Mouse (Mus musculus) limb, embryonic 12.5 days (tissue): ENCODE results near the gene Bmp2k. TPM values are rescaled to one million over a fixed set of nuclear protein-coding genes. Genes with fewer than 3 reads are reported as not detected.
A peak's percentile ranks its signal among the peaks of the same experiment; 100 is the strongest.

Experiments used
- ATAC-seq: fragments of 200-750 bp; cut with Nextera tagmentation; 2 replicates; pipeline ENCODE4 v1.8.0; 2017; ENCODE audit warnings: low read depth, moderate TSS enrichment; ENCODE audit not compliant: insufficient number of reproducible peaks, insufficient read depth, low FRiP score, low TSS enrichment
- H3K27ac ChIP-seq: fragments of 300-500 bp; sonication (generic); 2 replicates; pipeline ENCODE4 v1.5.1; 2016; ENCODE audit warnings: mild to moderate bottlenecking, moderate library complexity
- H3K27me3 ChIP-seq: fragments of 300-500 bp; sonication (generic); 2 replicates; pipeline ENCODE4 v1.6.1; 2016; ENCODE audit warnings: mild to moderate bottlenecking, moderate library complexity
- H3K36me3 ChIP-seq: fragments of 300-500 bp; sonication (generic); 2 replicates; pipeline ENCODE4 v1.6.1; 2016; ENCODE audit warnings: mild to moderate bottlenecking, moderate library complexity
- H3K4me1 ChIP-seq: fragments of 300-500 bp; sonication (generic); replicated peaks from 2 replicates; pipeline ENCODE4 v1.6.1; 2016
- H3K4me2 ChIP-seq: fragments of 300-500 bp; sonication (generic); 2 replicates; pipeline ENCODE4 v1.6.1; 2016; ENCODE audit warnings: mild to moderate bottlenecking, moderate library complexity
- H3K4me3 ChIP-seq: fragments of 300-500 bp; sonication (generic); replicated peaks from 2 replicates; pipeline ENCODE4 v1.5.1; 2016; ENCODE audit warnings: mild to moderate bottlenecking
- H3K9ac ChIP-seq: fragments of 300-500 bp; sonication (generic); replicated peaks from 2 replicates; pipeline ENCODE4 v1.6.1; 2016; ENCODE audit warnings: mild to moderate bottlenecking, moderate library complexity
- H3K9me3 ChIP-seq: fragments of 300-500 bp; sonication (generic); 2 replicates; pipeline ENCODE4 v1.6.1; 2016; ENCODE audit warnings: mild to moderate bottlenecking, moderate library complexity
- WGBS: fragments of 180-500 bp; shearing (Covaris S2); methylation state at CpG from one replicate; pipeline ENCODE4 v1.1.7; 2016; 5-methylcytosine and 5-hydroxymethylcytosine counted together
- polyA plus RNA-seq: library from polyadenylated mRNA; unstranded; fragments of >200 nt; fragmentation: Nextera tagmentation; extraction: Ambion mirVana; gene quantifications from 2 replicates; pipeline ENCODE4 v1.2.1, GENCODE M21; 2016

Bmp2k gene
- polyA plus RNA-seq, 1 experiment from 2014 or later, result 8.5 TPM

DNA sequence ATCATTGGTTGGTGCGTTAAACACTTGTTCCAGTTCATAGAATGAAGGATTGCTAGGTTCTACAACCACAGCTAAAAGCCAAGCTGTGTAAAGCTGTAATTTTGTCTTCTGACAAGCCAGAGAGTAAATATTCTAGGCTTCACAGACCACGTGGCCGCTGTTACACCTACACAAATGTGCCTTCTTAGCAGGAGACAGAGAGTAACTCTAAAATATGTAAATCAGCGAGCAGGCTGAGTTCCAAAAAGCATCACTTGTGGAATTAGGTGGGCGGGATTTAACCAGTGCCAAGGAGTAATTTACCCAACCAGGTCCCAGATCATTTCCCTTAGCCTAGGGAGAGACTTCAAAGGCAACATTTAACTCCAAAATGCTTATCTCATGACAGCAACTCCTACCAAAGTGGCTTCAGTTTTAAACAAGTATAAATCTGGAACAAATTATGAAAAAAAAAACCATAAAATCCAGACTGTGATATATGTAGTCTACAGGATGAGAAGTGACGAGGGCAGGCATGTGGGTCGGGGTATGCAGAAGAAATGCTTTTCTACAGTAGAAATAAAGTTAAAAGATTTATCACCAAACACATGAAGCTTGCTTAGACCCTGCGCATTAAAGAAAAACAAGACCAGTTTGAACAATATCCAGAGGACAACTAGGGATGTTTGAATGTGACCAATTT, 35.1 kb upstream of the Bmp2k start:
- Histone ChIP-seq H3K27ac (no peak overlapping the region), H3K4me2 (no peak overlapping the region), H3K4me1 (peaks cover 14% of the 10 kb centered on the region), H3K4me3 (no peak overlapping the region), H3K27me3 (no peaks in the 10 kb centered on the region), H3K9me3 (no peaks in the 10 kb centered on the region), H3K36me3 (no peaks in the 10 kb centered on the region), H3K9ac (no peak overlapping the region)
- WGBS, result 42% methylated on average over 8 of the region's 8 CpGs
- no peak for ATAC-seq

DNA sequence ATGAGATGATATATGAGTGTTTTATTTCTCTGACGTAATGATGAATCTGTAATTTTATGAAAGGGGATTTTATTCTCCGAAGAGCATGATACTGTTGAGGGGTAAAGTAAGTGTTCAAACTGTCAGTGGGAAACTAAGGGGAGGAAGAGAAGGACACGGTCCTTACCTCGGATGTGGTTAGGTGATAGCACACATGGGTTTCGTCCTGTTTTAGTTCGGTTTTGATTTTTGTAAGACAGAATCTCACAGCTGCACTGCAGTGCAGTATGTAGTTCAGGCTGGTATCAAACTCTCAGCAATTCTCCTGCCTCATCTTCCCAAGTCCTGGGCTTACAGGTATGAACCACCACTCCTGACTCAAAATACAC, 34.6 kb upstream of the Bmp2k start:
- no peaks in the 10 kb centered on the region for H3K9me3 ChIP-seq
- 67% methylated on average over 6 of the region's 6 CpGs for WGBS
- no peaks in the 10 kb centered on the region for H3K36me3 ChIP-seq
- H3K4me1 ChIP-seq, result peaks cover 17% of the 10 kb centered on the region
- no peak overlapping the region for H3K4me3 ChIP-seq
- no peak overlapping the region for H3K4me2 ChIP-seq
- H3K27me3 ChIP-seq, result no peaks in the 10 kb centered on the region
- no peak overlapping the region for H3K9ac ChIP-seq
- no peak overlapping the region for H3K27ac ChIP-seq
- no peak for ATAC-seq

GRCm38 (mm10) chr5:96964062-96965028, 33.1 kb upstream of the Bmp2k start:
- no peaks in the 10 kb centered on the region for H3K36me3 ChIP-seq
- H3K27ac ChIP-seq, result peak overlapping the region; percentile 56; the same call in 1 of the 2 replicates
- no peaks in the 10 kb centered on the region for H3K9me3 ChIP-seq
- peaks cover 28% of the 10 kb centered on the region for H3K4me1 ChIP-seq
- no peak for ATAC-seq
- H3K4me2 ChIP-seq, result peak overlapping the region; percentile 48
- 4% methylated on average over 14 of the region's 14 CpGs for WGBS
- peak overlapping the region; percentile 12; the same call in 1 of the 2 replicates for H3K4me3 ChIP-seq
- H3K27me3 ChIP-seq, result no peaks in the 10 kb centered on the region
- no peak overlapping the region for H3K9ac ChIP-seq

GRCm38 (mm10) chr5:96965029-96965403, 32.5 kb upstream of the Bmp2k start:
- WGBS, result 51% methylated on average over 2 of the region's 2 CpGs
- H3K4me3 ChIP-seq, result no peak overlapping the region
- H3K27me3 ChIP-seq, result no peaks in the 10 kb centered on the region
- H3K9ac ChIP-seq, result no peak overlapping the region
- H3K4me1 ChIP-seq, result peaks cover 28% of the 10 kb centered on the region
- no peaks in the 10 kb centered on the region for H3K36me3 ChIP-seq
- peak overlapping the region; percentile 56; the same call in 1 of the 2 replicates for H3K27ac ChIP-seq
- H3K4me2 ChIP-seq, result peak overlapping the region; percentile 48
- no peak for ATAC-seq
- H3K9me3 ChIP-seq, result no peaks in the 10 kb centered on the region

GRCm38 (mm10) chr5:96965503-96965902, 32.0 kb upstream of the Bmp2k start:
- H3K27me3 ChIP-seq, result no peaks in the 10 kb centered on the region
- H3K4me3 ChIP-seq, result no peak overlapping the region
- H3K4me1 ChIP-seq, result peaks cover 28% of the 10 kb centered on the region
- H3K27ac ChIP-seq, result no peak overlapping the region
- no peaks in the 10 kb centered on the region for H3K36me3 ChIP-seq
- no peak for ATAC-seq
- 59% methylated on average over 2 of the region's 2 CpGs for WGBS
- no peak overlapping the region for H3K9ac ChIP-seq
- no peaks in the 10 kb centered on the region for H3K9me3 ChIP-seq
- no peak overlapping the region for H3K4me2 ChIP-seq

DNA sequence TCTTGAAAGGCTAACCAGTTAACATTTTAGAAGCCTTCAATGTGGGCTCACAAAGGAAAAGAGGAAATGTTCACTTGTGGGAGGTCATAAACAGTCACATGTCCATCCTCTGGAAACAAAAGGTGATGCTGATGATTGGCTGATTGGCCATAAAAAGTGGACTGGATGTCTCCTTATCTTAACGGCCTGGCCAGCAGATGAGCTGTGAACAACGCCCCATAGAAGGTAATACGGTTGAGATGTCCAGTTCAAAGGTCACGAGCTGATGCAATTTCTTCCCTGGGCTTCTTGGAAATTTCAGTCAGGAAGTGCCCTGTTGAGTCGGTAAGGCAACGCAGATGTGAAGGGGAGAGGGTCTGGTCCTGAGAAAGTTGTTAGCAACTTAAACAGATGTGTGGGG, 28.9 kb upstream of the Bmp2k start:
- Histone ChIP-seq H3K9ac (no peak overlapping the region), H3K27me3 (no peaks in the 10 kb centered on the region), H3K36me3 (no peaks in the 10 kb centered on the region), H3K9me3 (no peaks in the 10 kb centered on the region), H3K4me3 (no peak overlapping the region), H3K4me1 (peaks cover 26% of the 10 kb centered on the region), H3K4me2 (no peak overlapping the region), H3K27ac (no peak overlapping the region)
- ATAC-seq, result no peak
- WGBS, result 6% methylated on average over 6 of the region's 6 CpGs

- H3K27ac ChIP-seq, result peak overlapping the region; percentile 53; the same call in 1 of the 2 replicates
- ATAC-seq, result no peak
- WGBS, result 27% methylated on average over 3 of the region's 3 CpGs
- H3K4me2 ChIP-seq, result no peak overlapping the region
- no peak overlapping the region for H3K4me3 ChIP-seq
- no peaks in the 10 kb centered on the region for H3K27me3 ChIP-seq
- no peaks in the 10 kb centered on the region for H3K36me3 ChIP-seq
- no peaks in the 10 kb centered on the region for H3K9me3 ChIP-seq
- peaks cover 26% of the 10 kb centered on the region for H3K4me1 ChIP-seq
- H3K9ac ChIP-seq, result no peak overlapping the region
Measured at GRCm38 (mm10) chr5:96969032-96969431, 28.5 kb upstream of the Bmp2k start.

DNA sequence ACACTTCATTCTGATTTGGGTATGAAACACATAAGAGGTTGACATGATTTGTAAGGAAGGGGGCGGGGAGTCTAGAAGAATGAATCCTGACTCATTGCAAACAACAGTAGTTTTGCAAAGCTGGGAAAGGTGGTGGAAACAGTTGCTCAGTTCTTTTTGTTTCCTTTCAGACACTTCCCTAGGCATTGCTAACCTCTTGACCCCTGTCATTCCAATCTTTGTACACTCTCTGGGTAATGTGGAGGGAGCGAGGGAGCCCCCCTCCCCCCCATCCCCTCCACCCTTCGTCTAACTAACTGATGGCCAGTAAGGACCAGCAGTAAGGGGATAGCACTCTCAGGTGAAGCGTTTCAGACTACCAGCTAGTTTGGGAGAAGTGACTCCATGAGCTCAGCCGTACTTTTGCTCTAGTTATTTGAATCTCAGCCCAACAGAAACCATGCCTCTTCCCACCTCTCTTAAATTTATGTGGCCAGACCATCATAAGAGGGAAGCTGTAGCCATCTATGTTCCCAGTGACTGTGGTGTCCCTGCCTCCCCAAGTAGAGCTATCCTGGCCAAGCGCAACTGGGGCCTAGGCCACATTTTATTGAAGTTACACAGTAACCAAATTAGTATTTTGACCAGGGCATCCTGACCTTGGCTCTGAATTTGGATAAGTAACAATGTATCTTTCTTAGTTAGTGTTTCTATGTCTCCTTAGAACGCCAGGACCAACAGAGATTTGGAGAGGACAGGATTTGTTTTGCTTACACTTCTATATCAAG, 27.6 kb upstream of the Bmp2k start:
- Histone ChIP-seq H3K4me1 (peaks cover 18% of the 10 kb centered on the region), H3K4me3 (no peak overlapping the region), H3K27ac (no peak overlapping the region), H3K27me3 (no peaks in the 10 kb centered on the region), H3K9ac (no peak overlapping the region), H3K4me2 (no peak overlapping the region), H3K36me3 (no peaks in the 10 kb centered on the region), H3K9me3 (no peaks in the 10 kb centered on the region)
- ATAC-seq, result no peak
- whole genome bisulfite sequencing, result 54% methylated on average over 7 of the region's 7 CpGs

- H3K4me2 ChIP-seq, result no peak overlapping the region
Measured at GRCm38 (mm10) chr5:96970472-96970848, 27.0 kb upstream of the Bmp2k start.

DNA sequence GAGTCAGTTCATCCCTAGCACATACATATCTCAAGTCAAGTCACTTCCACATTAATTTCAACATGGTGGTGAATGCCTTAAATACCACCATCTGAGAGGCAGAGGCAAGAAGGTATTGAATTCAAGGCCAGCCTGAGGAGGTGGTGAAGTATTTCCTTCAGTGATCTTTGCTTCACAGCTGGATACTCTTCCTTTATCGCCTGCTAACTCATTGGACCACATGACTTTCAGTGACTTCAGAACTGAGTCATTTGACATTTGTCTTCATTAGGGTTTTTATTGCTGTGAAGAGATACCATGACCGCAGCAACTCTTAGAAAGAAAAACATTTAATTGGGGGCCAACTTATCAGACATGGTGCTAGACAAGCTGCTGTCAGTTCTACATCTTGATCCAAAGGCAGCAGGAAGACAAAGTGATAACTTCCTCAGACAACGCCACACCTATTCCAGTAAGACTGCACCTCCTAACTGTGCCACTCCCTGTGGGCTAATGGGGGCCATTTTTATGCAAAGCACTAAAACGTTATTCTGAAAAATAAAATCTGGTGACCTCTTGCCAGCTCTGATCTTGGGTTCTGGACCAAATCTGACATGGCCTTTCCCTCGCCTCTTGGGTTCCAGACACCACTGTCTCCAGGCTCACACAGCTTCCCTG, 24.9 kb upstream of the Bmp2k start:
- Histone ChIP-seq H3K4me1 (peaks cover 14% of the 10 kb centered on the region), H3K27ac (no peak overlapping the region), H3K4me3 (no peak overlapping the region), H3K9ac (no peak overlapping the region), H3K27me3 (no peaks in the 10 kb centered on the region), H3K9me3 (no peaks in the 10 kb centered on the region), H3K36me3 (no peaks in the 10 kb centered on the region), H3K4me2 (no peak overlapping the region)
- no peak for ATAC-seq
- WGBS, result 84% methylated on average over 5 of the region's 5 CpGs

More at GRCm38 (mm10) chr5:96970472-96970848, 27.0 kb upstream of the Bmp2k start:
- H3K27me3 ChIP-seq, result no peaks in the 10 kb centered on the region
- no peak overlapping the region for H3K9ac ChIP-seq
- H3K27ac ChIP-seq, result no peak overlapping the region
- no peak overlapping the region for H3K4me3 ChIP-seq
- no peaks in the 10 kb centered on the region for H3K9me3 ChIP-seq
- no peak for ATAC-seq
- H3K4me1 ChIP-seq, result peaks cover 14% of the 10 kb centered on the region
- H3K36me3 ChIP-seq, result no peaks in the 10 kb centered on the region

GRCm38 (mm10) chr5:96973714-96974113, 23.8 kb upstream of the Bmp2k start:
- Histone ChIP-seq H3K27me3 (no peaks in the 10 kb centered on the region), H3K27ac (no peak overlapping the region), H3K4me2 (no peak overlapping the region), H3K4me3 (no peak overlapping the region), H3K4me1 (peaks cover 5% of the 10 kb centered on the region), H3K9ac (no peak overlapping the region), H3K9me3 (no peaks in the 10 kb centered on the region), H3K36me3 (no peaks in the 10 kb centered on the region)
- WGBS, result 76% methylated on average over 3 of the region's 3 CpGs
- ATAC-seq, result no peak
